In genomic region chr6:50823220-50823910, GRCm38 (mm10) we compare ENCODE assay signal across 10 mouse cellular contexts.
DNase-seq lines count a peak whose midpoint lies in the region; ATAC-seq and TF ChIP-seq lines count a peak whose summit lies in the region.
"Had no signal": no experiment of that assay in that cellular context is flagged by ENCODE, and none has a peak within 500 bp of the region (broad histone marks: within the 10 kb centered on the region; RNA-seq: fewer than 3 reads in every experiment).

No protein-coding gene starts in this region.

- no peak overlapping the region for H3K4me3 ChIP-seq in heart, embryonic 11.5 days (ENCODE audit: low read depth, low read length)
- no peak overlapping the region for H3K4me3 ChIP-seq in embryonic facial prominence, embryonic 11.5 days (ENCODE audit: low read depth, low read length)
- no peak overlapping the region for H3K4me3 ChIP-seq in hindbrain, embryonic 16.5 days (ENCODE audit: low read length)
- no peak overlapping the region for H3K4me3 ChIP-seq in midbrain, postnatal 0 days (ENCODE audit: low read depth, low read length)
- no peak overlapping the region for H3K4me3 ChIP-seq in cerebellum, adult 2 months (replicated peaks; ENCODE audit: insufficient read depth, low read depth, low read length)
- H3K4me3 ChIP-seq: erythroblast, embryonic 14.5 days had no signal

- H3K4me2 ChIP-seq in heart, embryonic 11.5 days = 0 out of 2 replicates have a peak overlapping the region, but pooled peaks have one; percentile 7
- no peak overlapping the region for H3K4me2 ChIP-seq in embryonic facial prominence, embryonic 11.5 days (ENCODE audit: low read depth, low read length)
- H3K4me2 ChIP-seq in hindbrain, embryonic 16.5 days (ENCODE audit: low read length) = no peak overlapping the region
- H3K4me2 ChIP-seq in midbrain, postnatal 0 days (ENCODE audit: low read depth, low read length, poor library complexity, severe bottlenecking) = no peak overlapping the region

- no peak for DNase-seq in heart, adult 9 months (ENCODE audit: low spot score in 2 of 2)
- no peak for DNase-seq in embryonic facial prominence, embryonic 11.5 days (ENCODE audit: low spot score)
- DNase-seq in midbrain, postnatal 0 days (ENCODE audit: low spot score) = no peak
- no peak for DNase-seq in frontal cortex, adult 2 months (ENCODE audit: extremely low spot score in 1 of 2, low spot score in 1 of 2)
- DNase-seq in MN1 (ENCODE audit: low spot score) = no peak
- no peak for DNase-seq in cerebellum, adult 2 months
- DNase-seq: lung, postnatal 10 days had no signal

- WGBS in heart, embryonic 11.5 days (ENCODE audit: insufficient replicate concordance) = 15% methylated on average over 17 of the region's 18 CpGs
- WGBS in embryonic facial prominence, embryonic 11.5 days = 14% methylated on average over 18 of the region's 18 CpGs
- WGBS in hindbrain, embryonic 16.5 days = 16% methylated on average over 18 of the region's 18 CpGs
- WGBS in midbrain, postnatal 0 days = 25% methylated on average over 18 of the region's 18 CpGs
- 54% methylated on average over 18 of the region's 18 CpGs for WGBS in cerebellum, adult 2 months

- 0 out of 2 replicates have a peak, but pooled peaks cover 4% of the 10 kb centered on the region for H3K27me3 ChIP-seq in heart, embryonic 11.5 days (ENCODE audit: control insufficient read depth, insufficient read depth, low read length)
- H3K27me3 ChIP-seq in embryonic facial prominence, embryonic 11.5 days (ENCODE audit: control insufficient read depth, insufficient read depth, low read length) = no peaks in the 10 kb centered on the region
- H3K27me3 ChIP-seq in hindbrain, embryonic 16.5 days (replicated peaks; ENCODE audit: control insufficient read depth, insufficient read depth, low read length) = no peaks in the 10 kb centered on the region
- H3K27me3 ChIP-seq in midbrain, postnatal 0 days (ENCODE audit: insufficient read depth, low read length) = no peaks in the 10 kb centered on the region
- no peaks in the 10 kb centered on the region for H3K27me3 ChIP-seq in cerebellum, adult 2 months (ENCODE audit: control insufficient read depth, insufficient read depth, low read length)

- H3K27ac ChIP-seq in heart, embryonic 11.5 days (ENCODE audit: low read depth, low read length) = no peak overlapping the region
- H3K27ac ChIP-seq in embryonic facial prominence, embryonic 11.5 days (replicated peaks; ENCODE audit: low read depth, low read length) = peak overlapping the region; percentile 73
- no peak overlapping the region for H3K27ac ChIP-seq in hindbrain, embryonic 16.5 days (ENCODE audit: low read depth, low read length)
- no peak overlapping the region for H3K27ac ChIP-seq in midbrain, postnatal 0 days (ENCODE audit: low read depth, low read length)
- H3K27ac ChIP-seq in cerebellum, adult 2 months (ENCODE audit: insufficient read depth, low read length) = no peak overlapping the region

- H3K9ac ChIP-seq in heart, embryonic 11.5 days (ENCODE audit: low read depth, low read length) = no peak overlapping the region
- H3K9ac ChIP-seq in embryonic facial prominence, embryonic 11.5 days (replicated peaks; ENCODE audit: low read length) = peak overlapping the region; percentile 1
- 0 out of 2 replicates have a peak overlapping the region, but pooled peaks have one; percentile 6 for H3K9ac ChIP-seq in hindbrain, embryonic 16.5 days (ENCODE audit: low read depth, low read length)
- 0 out of 2 replicates have a peak overlapping the region, but pooled peaks have one; percentile 29 for H3K9ac ChIP-seq in midbrain, postnatal 0 days (replicated peaks; ENCODE audit: low read length, poor library complexity, severe bottlenecking)

- no peak for TF ChIP-seq CTCF in midbrain, postnatal 0 days (IDR thresholded peaks at IDR 0.05)
- no peak for TF ChIP-seq CTCF in cerebellum, adult 2 months (IDR thresholded peaks at IDR 0.05; ENCODE audit: borderline replicate concordance, insufficient read depth, low read depth, low read length)

- TF ChIP-seq POLR2A in cerebellum, adult 2 months (IDR thresholded peaks at IDR 0.05; ENCODE audit: borderline replicate concordance, insufficient read depth, low read length) = no peak

- ATAC-seq in heart, embryonic 11.5 days (replicated peaks; ENCODE audit: insufficient number of reproducible peaks, low FRiP score, low TSS enrichment) = 0 out of 2 replicates have a peak, but pooled peaks have one; percentile 47
- ATAC-seq in embryonic facial prominence, embryonic 11.5 days (replicated peaks; ENCODE audit: insufficient number of reproducible peaks, low FRiP score, low TSS enrichment, low read depth) = peak; percentile 60
- peak; percentile 68 for ATAC-seq in hindbrain, embryonic 16.5 days
- ATAC-seq in midbrain, postnatal 0 days (ENCODE audit: low FRiP score) = peak; percentile 35; the same call in 1 of the 2 replicates

- peaks cover 9% of the 10 kb centered on the region for H3K4me1 ChIP-seq in heart, embryonic 11.5 days (ENCODE audit: control insufficient read depth, insufficient read depth, low read length)
- H3K4me1 ChIP-seq in embryonic facial prominence, embryonic 11.5 days (ENCODE audit: control insufficient read depth, insufficient read depth, low read length) = peaks cover 2% of the 10 kb centered on the region; the same call in 1 of the 2 replicates
- peaks cover 16% of the 10 kb centered on the region for H3K4me1 ChIP-seq in hindbrain, embryonic 16.5 days (ENCODE audit: control insufficient read depth, insufficient read depth, low read depth, low read length)
- peaks cover 14% of the 10 kb centered on the region; the same call in 1 of the 2 replicates for H3K4me1 ChIP-seq in midbrain, postnatal 0 days (ENCODE audit: insufficient read depth, low read length)
- no peaks in the 10 kb centered on the region for H3K4me1 ChIP-seq in cerebellum, adult 2 months (ENCODE audit: control insufficient read depth, insufficient read depth, low read length)

- no peaks in the 10 kb centered on the region for H3K9me3 ChIP-seq in heart, embryonic 11.5 days (replicated peaks; ENCODE audit: control insufficient read depth, low read length)
- no peaks in the 10 kb centered on the region for H3K9me3 ChIP-seq in embryonic facial prominence, embryonic 11.5 days (replicated peaks; ENCODE audit: control insufficient read depth, low read length)
- peaks cover 2% of the 10 kb centered on the region for H3K9me3 ChIP-seq in hindbrain, embryonic 16.5 days (ENCODE audit: control insufficient read depth, low read length)
- H3K9me3 ChIP-seq in midbrain, postnatal 0 days (ENCODE audit: low read length) = no peaks in the 10 kb centered on the region

- no peaks in the 10 kb centered on the region for H3K36me3 ChIP-seq in heart, embryonic 11.5 days (ENCODE audit: control insufficient read depth, insufficient read depth, low read length)
- H3K36me3 ChIP-seq in embryonic facial prominence, embryonic 11.5 days (replicated peaks; ENCODE audit: control insufficient read depth, insufficient read depth, low read depth, low read length) = no peaks in the 10 kb centered on the region
- no peaks in the 10 kb centered on the region for H3K36me3 ChIP-seq in hindbrain, embryonic 16.5 days (ENCODE audit: control insufficient read depth, insufficient read depth, low read length)
- no peaks in the 10 kb centered on the region for H3K36me3 ChIP-seq in midbrain, postnatal 0 days (ENCODE audit: insufficient read depth, low read length)
